Mouse (Mus musculus): ENCODE data around the gene Lrrn2. TPM values are rescaled to one million over a fixed set of nuclear protein-coding genes. Genes with fewer than 3 reads are reported as not detected.

Gene Lrrn2
- polyA plus RNA-seq, 1 experiment from 2014 or later = 3.0 TPM

GRCm38 (mm10) chr1:132845766-132846165, 34.3 kb upstream of the Lrrn2 start:
- Histone ChIP-seq H3K4me2 (ENCODE audit: low read depth, low read length) (no peak overlapping the region), H3K4me1 (ENCODE audit: control insufficient read depth, insufficient read depth, low read length) (no peaks in the 10 kb centered on the region), H3K9me3 (replicated peaks; ENCODE audit: control insufficient read depth, low read length) (no peaks in the 10 kb centered on the region), H3K27me3 (ENCODE audit: control insufficient read depth, insufficient read depth, low read length) (no peaks in the 10 kb centered on the region), H3K36me3 (replicated peaks; ENCODE audit: control insufficient read depth, insufficient read depth, low read depth, low read length) (no peaks in the 10 kb centered on the region), H3K9ac (replicated peaks; ENCODE audit: low read length) (no peak overlapping the region), H3K27ac (replicated peaks; ENCODE audit: low read depth, low read length) (no peak overlapping the region), H3K4me3 (ENCODE audit: low read depth, low read length) (no peak overlapping the region)
- 91% methylated on average over 8 of the region's 8 CpGs for WGBS
- DNase-seq (ENCODE audit: low spot score) (no peak), ATAC-seq (replicated peaks; ENCODE audit: insufficient number of reproducible peaks, low FRiP score, low TSS enrichment, low read depth) (no peak)

DNA sequence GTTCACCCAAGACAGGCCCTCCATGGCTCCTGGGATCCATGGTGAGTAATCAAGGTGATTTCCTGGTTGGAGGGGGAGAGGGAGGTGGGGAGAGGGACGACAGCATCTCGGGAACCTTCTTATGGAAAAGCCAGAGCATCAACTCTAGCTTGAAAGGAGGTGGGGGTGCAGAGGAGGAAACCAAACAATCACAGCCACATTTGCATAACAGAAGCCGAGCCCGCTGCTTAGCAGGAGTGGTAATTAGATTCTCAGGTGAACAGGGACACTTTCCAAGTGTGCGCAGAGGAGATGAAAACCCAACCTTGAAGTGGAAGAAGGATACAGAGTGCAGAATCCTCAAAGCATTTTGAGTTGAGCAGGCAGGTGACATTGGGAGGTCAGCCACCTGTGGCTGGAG, 29.3 kb upstream of the Lrrn2 start:
- H3K4me2 ChIP-seq (ENCODE audit: low read depth, low read length) = no peak overlapping the region
- H3K4me1 ChIP-seq (ENCODE audit: control insufficient read depth, insufficient read depth, low read length) = no peaks in the 10 kb centered on the region; the same call in 1 of the 2 replicates
- H3K36me3 ChIP-seq (replicated peaks; ENCODE audit: control insufficient read depth, insufficient read depth, low read depth, low read length) = no peaks in the 10 kb centered on the region
- H3K27ac ChIP-seq (replicated peaks; ENCODE audit: low read depth, low read length) = no peak overlapping the region
- ATAC-seq (replicated peaks; ENCODE audit: insufficient number of reproducible peaks, low FRiP score, low TSS enrichment, low read depth) = no peak
- H3K4me3 ChIP-seq (ENCODE audit: low read depth, low read length) = no peak overlapping the region
- no peak for DNase-seq (ENCODE audit: low spot score)
- whole genome bisulfite sequencing = 38% methylated on average over 5 of the region's 5 CpGs
- no peaks in the 10 kb centered on the region for H3K27me3 ChIP-seq (ENCODE audit: control insufficient read depth, insufficient read depth, low read length)
- no peaks in the 10 kb centered on the region for H3K9me3 ChIP-seq (replicated peaks; ENCODE audit: control insufficient read depth, low read length)
- H3K9ac ChIP-seq (replicated peaks; ENCODE audit: low read length) = no peak overlapping the region

- ATAC-seq (replicated peaks; ENCODE audit: insufficient number of reproducible peaks, low FRiP score, low TSS enrichment, low read depth) (no peak), DNase-seq (ENCODE audit: low spot score) (no peak)
- H3K27me3 ChIP-seq (ENCODE audit: control insufficient read depth, insufficient read depth, low read length) = no peaks in the 10 kb centered on the region
- no peaks in the 10 kb centered on the region for H3K36me3 ChIP-seq (replicated peaks; ENCODE audit: control insufficient read depth, insufficient read depth, low read depth, low read length)
- H3K4me1 ChIP-seq (ENCODE audit: control insufficient read depth, insufficient read depth, low read length) = no peaks in the 10 kb centered on the region; the same call in 1 of the 2 replicates
- no peak overlapping the region for H3K27ac ChIP-seq (replicated peaks; ENCODE audit: low read depth, low read length)
- H3K9ac ChIP-seq (replicated peaks; ENCODE audit: low read length) = no peak overlapping the region
- H3K9me3 ChIP-seq (replicated peaks; ENCODE audit: control insufficient read depth, low read length) = no peaks in the 10 kb centered on the region
- H3K4me3 ChIP-seq (ENCODE audit: low read depth, low read length) = no peak overlapping the region
- no peak overlapping the region for H3K4me2 ChIP-seq (ENCODE audit: low read depth, low read length)
- WGBS = 71% methylated on average over 2 of the region's 2 CpGs
Observed at GRCm38 (mm10) chr1:132851296-132851695, 28.8 kb upstream of the Lrrn2 start.

GRCm38 (mm10) chr1:132851771-132852170, 28.3 kb upstream of the Lrrn2 start:
- no peaks in the 10 kb centered on the region for H3K27me3 ChIP-seq (ENCODE audit: control insufficient read depth, insufficient read depth, low read length)
- 53% methylated on average over 4 of the region's 4 CpGs for WGBS
- H3K9ac ChIP-seq (replicated peaks; ENCODE audit: low read length) = no peak overlapping the region
- H3K9me3 ChIP-seq (replicated peaks; ENCODE audit: control insufficient read depth, low read length) = no peaks in the 10 kb centered on the region
- H3K27ac ChIP-seq (replicated peaks; ENCODE audit: low read depth, low read length) = no peak overlapping the region
- H3K4me3 ChIP-seq (ENCODE audit: low read depth, low read length) = no peak overlapping the region
- H3K36me3 ChIP-seq (replicated peaks; ENCODE audit: control insufficient read depth, insufficient read depth, low read depth, low read length) = no peaks in the 10 kb centered on the region
- H3K4me2 ChIP-seq (ENCODE audit: low read depth, low read length) = no peak overlapping the region
- H3K4me1 ChIP-seq (ENCODE audit: control insufficient read depth, insufficient read depth, low read length) = no peaks in the 10 kb centered on the region; the same call in 1 of the 2 replicates
- DNase-seq (ENCODE audit: low spot score) (no peak), ATAC-seq (replicated peaks; ENCODE audit: insufficient number of reproducible peaks, low FRiP score, low TSS enrichment, low read depth) (no peak)

GRCm38 (mm10) chr1:132853312-132853711, 26.8 kb upstream of the Lrrn2 start:
- no peak for DNase-seq (ENCODE audit: low spot score)
- H3K27ac ChIP-seq (replicated peaks; ENCODE audit: low read depth, low read length) = no peak overlapping the region
- WGBS = 37% methylated on average over 8 of the region's 8 CpGs

DNA sequence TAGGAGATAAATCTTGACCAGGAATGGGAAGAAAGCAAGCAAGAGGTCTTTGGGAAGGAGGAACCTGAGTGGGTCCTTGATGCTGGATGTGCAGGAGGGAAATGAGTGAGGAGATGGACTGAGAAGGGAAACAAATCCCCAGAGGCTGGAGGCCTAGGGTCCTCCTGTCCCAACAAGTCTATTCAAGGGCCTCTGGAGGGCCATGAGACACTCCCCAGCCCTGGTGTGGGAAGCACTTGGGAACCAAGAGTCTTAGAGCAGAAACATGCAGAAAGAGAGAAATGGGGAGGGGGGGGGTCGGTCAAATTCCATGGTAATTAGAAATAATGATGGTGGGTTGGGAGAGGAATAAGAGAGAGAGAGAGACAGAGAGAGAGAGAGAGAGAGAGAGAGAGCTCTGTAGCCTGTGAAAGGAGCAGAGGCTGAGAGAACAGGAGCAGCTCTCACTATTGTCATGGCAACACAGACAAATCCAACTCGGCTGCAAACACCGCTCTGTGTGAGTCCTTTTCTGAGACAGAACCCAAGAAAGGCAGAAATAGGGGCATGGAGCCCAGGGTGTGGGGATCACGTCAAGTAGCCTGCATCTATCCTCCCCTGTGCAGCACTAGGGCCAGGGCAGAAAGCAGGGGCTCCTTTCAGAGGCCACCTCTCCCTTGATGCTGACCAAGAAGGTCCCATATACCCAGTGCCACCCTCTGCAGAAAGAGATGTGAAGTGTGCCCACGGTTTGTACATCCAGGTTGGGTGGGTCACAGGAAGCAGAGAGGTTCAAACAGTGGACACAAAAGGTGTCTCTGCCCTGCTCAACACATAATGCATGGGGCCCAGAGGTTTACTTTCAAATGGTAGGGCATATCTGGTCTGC, 21.3 kb upstream of the Lrrn2 start:
- DNase-seq (ENCODE audit: low spot score) (peak; percentile 32), ATAC-seq (replicated peaks; ENCODE audit: insufficient number of reproducible peaks, low FRiP score, low TSS enrichment, low read depth) (no peak)
- Histone ChIP-seq H3K4me2 (ENCODE audit: low read depth, low read length) (no peak overlapping the region), H3K27me3 (ENCODE audit: control insufficient read depth, insufficient read depth, low read length) (no peaks in the 10 kb centered on the region), H3K4me3 (ENCODE audit: low read depth, low read length) (no peak overlapping the region), H3K9me3 (replicated peaks; ENCODE audit: control insufficient read depth, low read length) (no peaks in the 10 kb centered on the region), H3K27ac (replicated peaks; ENCODE audit: low read depth, low read length) (no peak overlapping the region), H3K4me1 (ENCODE audit: control insufficient read depth, insufficient read depth, low read length) (no peaks in the 10 kb centered on the region), H3K9ac (replicated peaks; ENCODE audit: low read length) (no peak overlapping the region; the same call in 1 of the 2 replicates), H3K36me3 (replicated peaks; ENCODE audit: control insufficient read depth, insufficient read depth, low read depth, low read length) (no peaks in the 10 kb centered on the region)
- WGBS = 34% methylated on average over 5 of the region's 5 CpGs

More at GRCm38 (mm10) chr1:132853312-132853711, 26.8 kb upstream of the Lrrn2 start:
- no peaks in the 10 kb centered on the region for H3K9me3 ChIP-seq (replicated peaks; ENCODE audit: control insufficient read depth, low read length)
- H3K4me1 ChIP-seq (ENCODE audit: control insufficient read depth, insufficient read depth, low read length) = no peaks in the 10 kb centered on the region; the same call in 1 of the 2 replicates
- H3K4me3 ChIP-seq (ENCODE audit: low read depth, low read length) = no peak overlapping the region
- H3K27me3 ChIP-seq (ENCODE audit: control insufficient read depth, insufficient read depth, low read length) = no peaks in the 10 kb centered on the region
- H3K9ac ChIP-seq (replicated peaks; ENCODE audit: low read length) = no peak overlapping the region
- no peak overlapping the region for H3K4me2 ChIP-seq (ENCODE audit: low read depth, low read length)
- ATAC-seq (replicated peaks; ENCODE audit: insufficient number of reproducible peaks, low FRiP score, low TSS enrichment, low read depth) = no peak
- no peaks in the 10 kb centered on the region for H3K36me3 ChIP-seq (replicated peaks; ENCODE audit: control insufficient read depth, insufficient read depth, low read depth, low read length)

- no peak for DNase-seq (ENCODE audit: low spot score)
- no peak for ATAC-seq (replicated peaks; ENCODE audit: insufficient number of reproducible peaks, low FRiP score, low TSS enrichment, low read depth)
- H3K36me3 ChIP-seq (replicated peaks; ENCODE audit: control insufficient read depth, insufficient read depth, low read depth, low read length) = no peaks in the 10 kb centered on the region
- no peaks in the 10 kb centered on the region for H3K9me3 ChIP-seq (replicated peaks; ENCODE audit: control insufficient read depth, low read length)
- 74% methylated on average over 2 of the region's 2 CpGs for WGBS
- no peaks in the 10 kb centered on the region for H3K27me3 ChIP-seq (ENCODE audit: control insufficient read depth, insufficient read depth, low read length)
- no peak overlapping the region for H3K27ac ChIP-seq (replicated peaks; ENCODE audit: low read depth, low read length)
- H3K4me2 ChIP-seq (ENCODE audit: low read depth, low read length) = no peak overlapping the region
- no peak overlapping the region for H3K9ac ChIP-seq (replicated peaks; ENCODE audit: low read length)
- H3K4me1 ChIP-seq (ENCODE audit: control insufficient read depth, insufficient read depth, low read length) = no peaks in the 10 kb centered on the region
- H3K4me3 ChIP-seq (ENCODE audit: low read depth, low read length) = no peak overlapping the region
Observed at GRCm38 (mm10) chr1:132864220-132864619, 15.9 kb upstream of the Lrrn2 start.

DNA sequence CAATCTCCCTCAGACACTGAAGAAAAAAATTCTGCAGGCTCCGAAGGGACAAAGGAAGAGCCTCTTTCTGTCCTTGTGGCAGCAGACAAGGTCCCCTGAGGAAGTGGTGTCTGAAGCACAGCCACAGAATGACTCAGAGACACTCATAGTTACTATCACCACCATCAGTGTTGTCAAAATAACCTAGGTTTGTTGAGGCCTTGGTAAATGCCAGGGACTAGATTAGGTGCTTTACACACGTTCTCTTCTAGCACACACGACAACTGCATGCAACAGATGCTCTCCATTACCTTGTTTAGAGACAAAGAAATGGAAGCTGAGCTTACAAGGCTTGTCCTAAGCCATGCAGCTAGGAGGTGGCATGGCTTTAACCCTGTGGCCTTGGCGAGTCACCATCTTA, 14.5 kb upstream of the Lrrn2 start:
- Histone ChIP-seq H3K4me2 (ENCODE audit: low read depth, low read length) (no peak overlapping the region), H3K27ac (replicated peaks; ENCODE audit: low read depth, low read length) (no peak overlapping the region), H3K4me3 (ENCODE audit: low read depth, low read length) (no peak overlapping the region), H3K27me3 (ENCODE audit: control insufficient read depth, insufficient read depth, low read length) (no peaks in the 10 kb centered on the region), H3K36me3 (replicated peaks; ENCODE audit: control insufficient read depth, insufficient read depth, low read depth, low read length) (no peaks in the 10 kb centered on the region), H3K9ac (replicated peaks; ENCODE audit: low read length) (no peak overlapping the region), H3K9me3 (replicated peaks; ENCODE audit: control insufficient read depth, low read length) (no peaks in the 10 kb centered on the region), H3K4me1 (ENCODE audit: control insufficient read depth, insufficient read depth, low read length) (no peaks in the 10 kb centered on the region)
- no peak for DNase-seq (ENCODE audit: low spot score)
- no peak for ATAC-seq (replicated peaks; ENCODE audit: insufficient number of reproducible peaks, low FRiP score, low TSS enrichment, low read depth)
- 84% methylated on average over 4 of the region's 4 CpGs for WGBS
